ENCODE assay signal across 11 mouse cellular contexts in genomic region chr7:19782645-19783044, GRCm38 (mm10). TPM values are rescaled to one million over a fixed set of nuclear protein-coding genes. Genes with fewer than 3 reads are reported as not detected.
DNase-seq lines count a peak whose midpoint lies in the region; ATAC-seq and TF ChIP-seq lines count a peak whose summit lies in the region.
"Had no signal": no experiment of that assay in that cellular context is flagged by ENCODE, and none has a peak within 500 bp of the region (broad histone marks: within the 10 kb centered on the region; RNA-seq: fewer than 3 reads in every experiment).

No protein-coding gene starts in this region.

- WGBS in kidney, embryonic 16.5 days: 93% methylated on average over 4 of the region's 4 CpGs
- 95% methylated on average over 4 of the region's 4 CpGs for WGBS in embryonic facial prominence, embryonic 11.5 days

- H3K27me3 ChIP-seq in kidney, embryonic 16.5 days (ENCODE audit: insufficient read depth, low read length): no peaks in the 10 kb centered on the region
- H3K27me3 ChIP-seq in E14TG2a.4 (ENCODE audit: insufficient read depth, low read length): no peaks in the 10 kb centered on the region
- H3K27me3 ChIP-seq in embryonic facial prominence, embryonic 11.5 days (ENCODE audit: control insufficient read depth, insufficient read depth, low read length): no peaks in the 10 kb centered on the region
- H3K27me3 ChIP-seq: forebrain, embryonic 13.5 days had no signal

- no peak overlapping the region for H3K9ac ChIP-seq in kidney, embryonic 16.5 days (replicated peaks; ENCODE audit: low read length)
- H3K9ac ChIP-seq in embryonic facial prominence, embryonic 11.5 days (replicated peaks; ENCODE audit: low read length): no peak overlapping the region
- H3K9ac ChIP-seq: forebrain, embryonic 13.5 days had no signal

- peak; percentile 82 for TF ChIP-seq CTCF in E14TG2a.4 (conservative IDR thresholded peaks at IDR 0.05; ENCODE audit: low read length)

- H3K4me3 ChIP-seq in kidney, embryonic 16.5 days (ENCODE audit: low read length): no peak overlapping the region
- H3K4me3 ChIP-seq in E14TG2a.4 (replicated peaks; ENCODE audit: low read length): no peak overlapping the region; the same call in 1 of the 2 replicates
- no peak overlapping the region for H3K4me3 ChIP-seq in embryonic facial prominence, embryonic 11.5 days (ENCODE audit: low read depth, low read length)
- H3K4me3 ChIP-seq: forebrain, embryonic 13.5 days had no signal

- no peaks in the 10 kb centered on the region for H3K4me1 ChIP-seq in kidney, embryonic 16.5 days (ENCODE audit: insufficient read depth, low read length)
- H3K4me1 ChIP-seq in E14TG2a.4 (replicated peaks; ENCODE audit: low read depth, low read length): peaks cover 46% of the 10 kb centered on the region
- no peaks in the 10 kb centered on the region for H3K4me1 ChIP-seq in embryonic facial prominence, embryonic 11.5 days (ENCODE audit: control insufficient read depth, insufficient read depth, low read length)
- H3K4me1 ChIP-seq: forebrain, embryonic 13.5 days had no signal

- no peaks in the 10 kb centered on the region for H3K36me3 ChIP-seq in kidney, embryonic 16.5 days (ENCODE audit: insufficient read depth, low read length)
- 0 out of 2 replicates have a peak, but pooled peaks cover under 1% of the 10 kb centered on the region for H3K36me3 ChIP-seq in E14TG2a.4 (ENCODE audit: insufficient read depth, low read length)
- no peaks in the 10 kb centered on the region for H3K36me3 ChIP-seq in embryonic facial prominence, embryonic 11.5 days (replicated peaks; ENCODE audit: control insufficient read depth, insufficient read depth, low read depth, low read length)

- no peak overlapping the region for H3K4me2 ChIP-seq in kidney, embryonic 16.5 days (replicated peaks; ENCODE audit: low read depth, low read length)
- no peak overlapping the region for H3K4me2 ChIP-seq in embryonic facial prominence, embryonic 11.5 days (ENCODE audit: low read depth, low read length)
- H3K4me2 ChIP-seq: forebrain, embryonic 13.5 days had no signal

- H3K9me3 ChIP-seq in kidney, embryonic 16.5 days (ENCODE audit: low read length): 0 out of 2 replicates have a peak, but pooled peaks cover 2% of the 10 kb centered on the region
- peaks cover 10% of the 10 kb centered on the region; the same call in 1 of the 2 replicates for H3K9me3 ChIP-seq in E14TG2a.4 (ENCODE audit: low read length)
- H3K9me3 ChIP-seq in embryonic facial prominence, embryonic 11.5 days (replicated peaks; ENCODE audit: control insufficient read depth, low read length): no peaks in the 10 kb centered on the region

- ATAC-seq in kidney, embryonic 16.5 days (ENCODE audit: low FRiP score, low TSS enrichment): no peak
- ATAC-seq in embryonic facial prominence, embryonic 11.5 days (replicated peaks; ENCODE audit: insufficient number of reproducible peaks, low FRiP score, low TSS enrichment, low read depth): no peak
- ATAC-seq: forebrain, embryonic 13.5 days had no signal

- no peak overlapping the region for H3K27ac ChIP-seq in kidney, embryonic 16.5 days (ENCODE audit: low read length)
- no peak overlapping the region for H3K27ac ChIP-seq in embryonic facial prominence, embryonic 11.5 days (replicated peaks; ENCODE audit: low read depth, low read length)
- H3K27ac ChIP-seq: forebrain, embryonic 13.5 days had no signal

- DNase-seq in adrenal gland, postnatal 10 days: peak; percentile 62
- no peak for DNase-seq in adrenal gland, adult 2 months
- peak; percentile 64 for DNase-seq in kidney, adult 9 months
- DNase-seq in embryonic facial prominence, embryonic 11.5 days (ENCODE audit: low spot score): peak; percentile 33
- DNase-seq in frontal cortex, postnatal 36 days (ENCODE audit: low spot score in 2 of 2): no peak
- no peak for DNase-seq in cerebellum, postnatal 36 days
- DNase-seq: cerebellum, adult 18-20 months had no signal

RNA-seq across cellular contexts. Expression of gene Bcam, which starts 11.8 kb away (rescaled TPM):
- total RNA-seq in adrenal gland, postnatal 10 days (2021): 10 to 100 TPM; 62.4 to 75.1 TPM
- 10 to 100 TPM; 35.9 to 61.1 TPM for total RNA-seq in adrenal gland, adult 2 months (2021)
- 103 and 108 TPM in 2 replicates for polyA plus RNA-seq in adrenal gland, adult 2 months (2012; rRNA removed)
- polyA plus RNA-seq in kidney, embryonic 16.5 days (2015; fragmentation: Nextera tagmentation; extraction: Ambion mirVana): 280 and 309 TPM in 2 replicates
- 43.8 and 52.0 TPM in 2 replicates for polyA plus RNA-seq in embryonic facial prominence, embryonic 11.5 days (2014; fragmentation: Nextera tagmentation; extraction: Ambion mirVana)
- total RNA-seq: neutrophil, adult 5-6 weeks had no signal

RNA-seq across cellular contexts. Expression of gene Cblc, which starts 14.0 kb away (rescaled TPM):
- 1 to 10 TPM; 1.8 to 3.2 TPM for total RNA-seq in adrenal gland, postnatal 10 days (2021)
- total RNA-seq in adrenal gland, adult 2 months (2021): not detected
- 0.60 TPM in 1 of 2 replicates, not detected in the other for polyA plus RNA-seq in adrenal gland, adult 2 months (2012; rRNA removed)
- polyA plus RNA-seq in kidney, embryonic 16.5 days (2015; fragmentation: Nextera tagmentation; extraction: Ambion mirVana): 9.4 and 12.2 TPM in 2 replicates
- polyA plus RNA-seq in embryonic facial prominence, embryonic 11.5 days (2014; fragmentation: Nextera tagmentation; extraction: Ambion mirVana): 1.1 and 1.7 TPM in 2 replicates
- polyA plus RNA-seq: forebrain, embryonic 13.5 days had no signal

RNA-seq across cellular contexts. Expression of gene Nectin2, which starts 32.4 kb away (rescaled TPM):
- total RNA-seq in adrenal gland, postnatal 10 days (2021): 100 to 1,000 TPM in 1 of 2 experiments, 10 to 100 TPM in 1; 86.7 to 106 TPM
- total RNA-seq in adrenal gland, adult 2 months (2021): 10 to 100 TPM; 76.9 to 98.1 TPM
- 138 and 165 TPM in 2 replicates for polyA plus RNA-seq in adrenal gland, adult 2 months (2012; rRNA removed)
- 150 and 157 TPM in 2 replicates for polyA plus RNA-seq in kidney, embryonic 16.5 days (2015; fragmentation: Nextera tagmentation; extraction: Ambion mirVana)
- polyA plus RNA-seq in embryonic facial prominence, embryonic 11.5 days (2014; fragmentation: Nextera tagmentation; extraction: Ambion mirVana): 69.8 and 73.0 TPM in 2 replicates

RNA-seq across cellular contexts. Expression of gene Bcl3, which starts 39.9 kb away (rescaled TPM):
- total RNA-seq in adrenal gland, postnatal 10 days (2021): 10 to 100 TPM; 15.4 to 16.6 TPM
- total RNA-seq in adrenal gland, adult 2 months (2021): 10 to 100 TPM; 26.7 to 34.1 TPM
- polyA plus RNA-seq in adrenal gland, adult 2 months (2012; rRNA removed): 155 and 161 TPM in 2 replicates
- 3.3 and 3.9 TPM in 2 replicates for polyA plus RNA-seq in kidney, embryonic 16.5 days (2015; fragmentation: Nextera tagmentation; extraction: Ambion mirVana)
- 1.4 and 2.2 TPM in 2 replicates for polyA plus RNA-seq in embryonic facial prominence, embryonic 11.5 days (2014; fragmentation: Nextera tagmentation; extraction: Ambion mirVana)

Comparison
In these comparisons a context has a peak if more than half of its experiments do, and no peak if none do; other contexts are left out.
1. DNase-seq: peak in adrenal gland, postnatal 10 days (single experiment), kidney, adult 9 months (single experiment) and embryonic facial prominence, embryonic 11.5 days (single experiment); none in adrenal gland, adult 2 months (single experiment), frontal cortex, postnatal 36 days (0 of 2) and cerebellum, postnatal 36 days (0 of 2).